Mouse (Mus musculus) embryonic facial prominence, embryonic 13.5 days (tissue): ENCODE measurements at regions not wholly inside any gene's neighbourhood (a gene's known extent, or its start where the extent isn't known, plus 50 kb on each side); places are given as distances from the start of the nearest gene placed in this dataset.

Source experiments
- ATAC-seq: fragments of 200-750 bp; cut with Nextera tagmentation; 2 replicates; pipeline ENCODE4 v1.8.0; 2017; ENCODE audit warnings: low read depth; ENCODE audit not compliant: insufficient number of reproducible peaks, insufficient read depth, low FRiP score, low TSS enrichment
- H3K27ac ChIP-seq: fragments of 300-500 bp; sonication (generic); 2 replicates; pipeline ENCODE4 v1.5.1; 2015; ENCODE audit warnings: moderate library complexity, mild to moderate bottlenecking, inconsistent platforms
- H3K27me3 ChIP-seq: fragments of 300-500 bp; sonication (generic); 2 replicates; pipeline ENCODE4 v1.6.1; 2015; ENCODE audit warnings: mild to moderate bottlenecking, inconsistent platforms
- H3K36me3 ChIP-seq: fragments of 300-500 bp; sonication (generic); 2 replicates; pipeline ENCODE4 v1.6.1; 2015; ENCODE audit warnings: mild to moderate bottlenecking, inconsistent platforms
- H3K4me1 ChIP-seq: fragments of 300-500 bp; sonication (generic); 2 replicates; pipeline ENCODE4 v1.6.1; 2015; ENCODE audit warnings: inconsistent platforms
- H3K4me2 ChIP-seq: fragments of 300-500 bp; sonication (generic); 2 replicates; pipeline ENCODE4 v1.6.1; 2015; ENCODE audit warnings: moderate library complexity, mild to moderate bottlenecking, inconsistent platforms
- H3K4me3 ChIP-seq: fragments of 300-500 bp; sonication (generic); 2 replicates; pipeline ENCODE4 v1.5.1; 2015; ENCODE audit warnings: mild to moderate bottlenecking, inconsistent platforms
- H3K9ac ChIP-seq: fragments of 300-500 bp; sonication (generic); 2 replicates; pipeline ENCODE4 v1.6.1; 2015; ENCODE audit warnings: mild to moderate bottlenecking, inconsistent platforms
- H3K9me3 ChIP-seq: fragments of 300-500 bp; sonication (generic); 2 replicates; pipeline ENCODE4 v1.6.1; 2016; ENCODE audit warnings: inconsistent platforms
- WGBS: fragments of 180-500 bp; shearing (Covaris S2); methylation state at CpG from one replicate; pipeline ENCODE4 v1.1.7; 2015; ENCODE audit warnings: mixed read lengths; 5-methylcytosine and 5-hydroxymethylcytosine counted together

DNA sequence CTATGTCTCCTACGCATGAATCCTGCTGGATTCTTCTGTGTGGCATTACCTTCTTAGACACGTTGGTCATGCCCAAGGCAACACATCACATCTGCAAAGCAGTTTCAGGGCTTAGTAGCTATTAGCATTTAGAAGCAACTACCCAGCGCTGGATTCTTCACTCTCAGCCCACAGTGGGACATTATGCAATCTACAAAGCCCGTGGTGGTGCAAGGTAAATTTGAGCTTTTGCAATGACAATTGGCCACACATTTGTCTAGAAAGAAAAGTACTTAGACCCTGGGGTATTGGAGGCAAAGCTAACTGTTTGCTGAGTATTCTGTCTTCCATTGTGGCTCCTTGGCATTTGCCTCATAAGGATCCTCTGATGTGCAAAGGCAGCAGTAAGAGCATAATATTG, 144.5 kb upstream of the Krr1 start:
- Histone ChIP-seq H3K4me1 (peaks cover 24% of the 10 kb centered on the region), H3K36me3 (no peaks in the 10 kb centered on the region), H3K27ac (no peak overlapping the region), H3K4me3 (no peak overlapping the region), H3K9me3 (no peaks in the 10 kb centered on the region), H3K4me2 (no peak overlapping the region), H3K27me3 (no peaks in the 10 kb centered on the region), H3K9ac (no peak overlapping the region)
- ATAC-seq = no peak
- WGBS = 74% methylated on average over 4 of the region's 4 CpGs

- Histone ChIP-seq H3K4me2 (no peak overlapping the region), H3K27me3 (no peaks in the 10 kb centered on the region), H3K4me1 (peaks cover 26% of the 10 kb centered on the region), H3K9me3 (no peaks in the 10 kb centered on the region), H3K27ac (no peak overlapping the region), H3K4me3 (no peak overlapping the region), H3K9ac (no peak overlapping the region), H3K36me3 (no peaks in the 10 kb centered on the region)
- WGBS = 76% methylated on average over 4 of the region's 4 CpGs
- no peak for ATAC-seq
Measured at GRCm38 (mm10) chr10:111828610-111829009, 143.9 kb upstream of the Krr1 start.

DNA sequence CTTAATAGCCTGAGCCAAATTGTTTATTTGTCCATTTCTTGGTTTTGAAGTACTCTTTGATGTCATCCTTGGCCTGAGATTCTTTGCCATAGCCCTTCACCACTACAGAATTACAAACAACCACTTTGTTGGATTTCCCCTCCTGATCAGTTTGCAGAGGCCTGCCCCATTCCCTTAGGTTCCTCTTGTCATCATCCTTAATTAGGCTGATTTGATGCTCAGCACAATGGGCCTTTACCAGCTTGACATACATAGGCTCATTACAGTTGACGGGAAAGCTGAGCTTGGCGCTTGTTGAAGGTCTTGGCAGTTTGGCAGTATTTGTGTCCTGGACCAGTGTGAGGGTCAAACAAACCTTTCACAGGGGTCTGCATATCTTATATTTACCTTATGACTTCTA, 143.2 kb upstream of the Krr1 start:
- Histone ChIP-seq H3K4me3 (no peak overlapping the region), H3K9ac (no peak overlapping the region), H3K27me3 (no peaks in the 10 kb centered on the region), H3K36me3 (no peaks in the 10 kb centered on the region), H3K9me3 (no peaks in the 10 kb centered on the region), H3K4me2 (no peak overlapping the region), H3K27ac (no peak overlapping the region), H3K4me1 (peaks cover 29% of the 10 kb centered on the region)
- ATAC-seq = no peak
- WGBS = 82% methylated on average over 2 of the region's 2 CpGs

DNA sequence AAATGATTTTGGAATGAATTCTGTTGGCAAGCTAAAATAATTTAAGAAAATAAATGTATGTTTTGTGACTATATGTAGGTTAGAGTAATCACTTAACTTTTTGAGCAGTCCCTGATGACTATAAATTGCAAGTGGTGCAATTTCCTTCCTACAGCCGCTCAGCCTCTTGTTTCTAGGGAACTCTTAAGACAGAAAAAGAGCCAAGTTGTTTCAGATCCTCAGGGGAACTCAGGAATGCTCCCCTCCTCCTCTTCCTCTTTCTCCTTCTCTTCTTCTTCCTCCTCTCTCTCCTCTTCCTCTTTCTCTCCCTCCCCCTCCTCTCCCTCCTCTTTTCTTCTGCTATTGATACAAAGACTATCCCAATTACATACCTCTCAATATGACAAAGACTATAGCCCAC, 141.4 kb upstream of the Krr1 start:
- no peak for ATAC-seq
- no peaks in the 10 kb centered on the region for H3K27me3 ChIP-seq
- no peak overlapping the region for H3K4me3 ChIP-seq
- no peaks in the 10 kb centered on the region for H3K9me3 ChIP-seq
- no peak overlapping the region for H3K27ac ChIP-seq
- no peak overlapping the region for H3K9ac ChIP-seq
- no peak overlapping the region for H3K4me2 ChIP-seq
- H3K36me3 ChIP-seq = no peaks in the 10 kb centered on the region
- 34% methylated on average over 1 of the region's 1 CpGs for WGBS
- H3K4me1 ChIP-seq = peaks cover 34% of the 10 kb centered on the region

- ATAC-seq = no peak
- no peaks in the 10 kb centered on the region for H3K27me3 ChIP-seq
- H3K4me1 ChIP-seq = peaks cover 18% of the 10 kb centered on the region
- WGBS = 37% methylated on average over 2 of the region's 2 CpGs
- no peaks in the 10 kb centered on the region for H3K36me3 ChIP-seq
- H3K4me3 ChIP-seq = no peak overlapping the region
- no peaks in the 10 kb centered on the region for H3K9me3 ChIP-seq
- H3K4me2 ChIP-seq = no peak overlapping the region
- no peak overlapping the region for H3K27ac ChIP-seq
- H3K9ac ChIP-seq = no peak overlapping the region
Measured at GRCm38 (mm10) chr10:111833611-111834010, 138.9 kb upstream of the Krr1 start.

- Histone ChIP-seq H3K4me1 (peaks cover 18% of the 10 kb centered on the region), H3K9me3 (no peaks in the 10 kb centered on the region), H3K27ac (no peak overlapping the region), H3K4me2 (no peak overlapping the region), H3K9ac (no peak overlapping the region), H3K27me3 (no peaks in the 10 kb centered on the region), H3K4me3 (no peak overlapping the region), H3K36me3 (no peaks in the 10 kb centered on the region)
- no peak for ATAC-seq
- 21% methylated on average over 5 of the region's 5 CpGs for WGBS
Measured at GRCm38 (mm10) chr10:111834280-111834679, 138.2 kb upstream of the Krr1 start.

DNA sequence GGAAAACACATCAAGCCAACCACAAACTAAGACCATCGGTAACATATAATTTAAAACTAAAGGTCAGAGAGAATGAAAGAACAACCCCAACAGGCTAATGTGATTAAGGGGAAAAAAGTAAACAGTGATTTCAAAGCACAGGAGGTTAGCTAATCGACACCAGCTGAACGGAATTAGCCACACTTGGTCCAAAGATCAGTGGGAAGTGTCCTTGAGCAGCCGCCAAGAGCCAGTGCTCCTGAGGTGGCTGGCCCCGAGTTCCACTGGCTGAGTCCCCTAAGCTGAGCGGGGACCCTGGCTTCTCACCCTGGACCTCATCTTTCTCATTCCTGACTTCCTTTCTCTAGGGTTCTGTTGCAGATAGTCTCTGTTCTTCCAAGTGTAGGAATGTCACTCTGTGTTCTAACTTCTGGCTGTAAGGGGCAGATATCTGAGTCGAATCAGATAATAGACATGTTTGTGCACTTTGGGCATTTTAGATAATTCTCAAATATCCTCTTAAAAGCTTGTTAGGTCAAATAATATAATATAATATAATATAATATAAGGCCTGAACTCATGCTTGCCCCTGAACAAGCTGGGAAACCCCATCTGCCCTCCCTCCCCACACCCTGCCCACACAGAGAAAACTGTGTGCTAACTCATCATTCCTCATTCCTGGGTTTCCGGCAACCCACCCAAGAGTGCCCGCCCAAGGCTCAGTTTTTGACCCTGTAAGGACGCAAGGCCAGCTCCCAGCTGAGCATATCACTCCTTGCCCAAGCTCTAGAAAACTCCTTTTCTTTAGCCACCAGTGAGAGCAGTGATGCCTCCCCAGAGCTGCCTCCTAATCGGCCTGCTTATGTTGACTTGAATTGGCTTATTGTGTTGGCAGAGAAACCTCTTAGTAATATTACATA, 137.3 kb upstream of the Krr1 start:
- Histone ChIP-seq H3K27me3 (no peaks in the 10 kb centered on the region), H3K36me3 (no peaks in the 10 kb centered on the region), H3K4me1 (peaks cover 18% of the 10 kb centered on the region), H3K4me3 (no peak overlapping the region), H3K9ac (no peak overlapping the region), H3K27ac (no peak overlapping the region), H3K9me3 (no peaks in the 10 kb centered on the region), H3K4me2 (no peak overlapping the region)
- ATAC-seq = no peak
- WGBS = 18% methylated on average over 11 of the region's 11 CpGs

- no peak overlapping the region for H3K9ac ChIP-seq
- ATAC-seq = no peak
- WGBS = 58% methylated on average over 5 of the region's 5 CpGs
- no peaks in the 10 kb centered on the region for H3K27me3 ChIP-seq
- peaks cover 18% of the 10 kb centered on the region for H3K4me1 ChIP-seq
- no peak overlapping the region for H3K4me2 ChIP-seq
- no peaks in the 10 kb centered on the region for H3K9me3 ChIP-seq
- H3K27ac ChIP-seq = no peak overlapping the region
- H3K4me3 ChIP-seq = no peak overlapping the region
- no peaks in the 10 kb centered on the region for H3K36me3 ChIP-seq
Measured at GRCm38 (mm10) chr10:111836191-111836590, 136.3 kb upstream of the Krr1 start.

DNA sequence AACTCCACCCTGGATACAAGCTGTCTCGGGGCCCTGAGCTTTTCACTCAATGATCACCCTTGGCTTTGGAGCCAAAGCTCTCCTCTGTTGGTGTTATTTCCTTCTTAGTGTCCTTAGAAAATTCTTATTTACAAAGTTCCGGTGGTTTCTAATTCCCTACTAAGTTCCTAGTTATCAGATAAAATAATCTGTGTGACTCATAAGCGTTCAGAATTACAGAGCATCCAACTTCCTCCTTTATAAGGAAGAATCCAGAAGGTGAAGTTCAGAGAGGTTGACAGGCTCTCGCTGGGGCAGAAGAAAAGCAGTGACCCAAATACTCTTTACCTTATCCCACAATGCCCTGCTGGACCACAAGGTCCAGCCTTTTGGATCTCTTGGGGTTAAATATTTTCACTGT, 135.7 kb upstream of the Krr1 start:
- H3K4me3 ChIP-seq = no peak overlapping the region
- no peaks in the 10 kb centered on the region for H3K9me3 ChIP-seq
- no peak overlapping the region for H3K9ac ChIP-seq
- H3K27ac ChIP-seq = no peak overlapping the region
- no peaks in the 10 kb centered on the region for H3K27me3 ChIP-seq
- H3K4me2 ChIP-seq = no peak overlapping the region
- 78% methylated on average over 4 of the region's 4 CpGs for WGBS
- H3K36me3 ChIP-seq = no peaks in the 10 kb centered on the region
- ATAC-seq = no peak
- H3K4me1 ChIP-seq = peaks cover 18% of the 10 kb centered on the region

- H3K27me3 ChIP-seq = no peaks in the 10 kb centered on the region
- H3K4me3 ChIP-seq = no peak overlapping the region
- H3K36me3 ChIP-seq = no peaks in the 10 kb centered on the region
- H3K27ac ChIP-seq = peak overlapping the region; percentile 7; the same call in 1 of the 2 replicates
- WGBS = 14% methylated on average over 11 of the region's 11 CpGs
- H3K4me1 ChIP-seq = peaks cover 9% of the 10 kb centered on the region
- H3K9ac ChIP-seq = no peak overlapping the region
- ATAC-seq = no peak
- H3K4me2 ChIP-seq = peak overlapping the region; percentile 22; the same call in 1 of the 2 replicates
- H3K9me3 ChIP-seq = no peaks in the 10 kb centered on the region
Measured at GRCm38 (mm10) chr10:111842321-111842775, 130.1 kb upstream of the Krr1 start.

DNA sequence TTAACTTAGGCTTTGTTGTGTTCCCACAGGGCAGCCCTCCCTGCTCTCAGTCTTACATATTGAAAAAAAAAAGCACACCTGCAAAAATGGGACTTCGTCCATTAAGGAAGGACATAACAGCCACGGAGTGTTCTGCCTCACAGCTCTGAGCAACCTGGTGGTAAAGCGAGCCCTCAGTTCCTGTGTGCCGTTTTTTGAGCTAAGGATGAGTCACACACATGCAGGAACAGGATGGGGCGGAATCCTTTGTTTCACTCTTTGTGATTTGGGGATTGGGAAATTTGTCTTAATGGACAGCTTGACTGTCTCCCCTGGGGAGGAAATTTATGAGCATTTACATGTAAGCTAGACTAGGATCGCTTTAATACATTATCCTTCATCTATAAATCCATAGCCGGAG, 129.6 kb upstream of the Krr1 start:
- Histone ChIP-seq H3K27ac (no peak overlapping the region), H3K4me3 (no peak overlapping the region), H3K9ac (no peak overlapping the region), H3K4me2 (no peak overlapping the region), H3K9me3 (no peaks in the 10 kb centered on the region), H3K27me3 (no peaks in the 10 kb centered on the region), H3K4me1 (peaks cover 9% of the 10 kb centered on the region), H3K36me3 (no peaks in the 10 kb centered on the region)
- 53% methylated on average over 7 of the region's 7 CpGs for WGBS
- ATAC-seq = no peak

DNA sequence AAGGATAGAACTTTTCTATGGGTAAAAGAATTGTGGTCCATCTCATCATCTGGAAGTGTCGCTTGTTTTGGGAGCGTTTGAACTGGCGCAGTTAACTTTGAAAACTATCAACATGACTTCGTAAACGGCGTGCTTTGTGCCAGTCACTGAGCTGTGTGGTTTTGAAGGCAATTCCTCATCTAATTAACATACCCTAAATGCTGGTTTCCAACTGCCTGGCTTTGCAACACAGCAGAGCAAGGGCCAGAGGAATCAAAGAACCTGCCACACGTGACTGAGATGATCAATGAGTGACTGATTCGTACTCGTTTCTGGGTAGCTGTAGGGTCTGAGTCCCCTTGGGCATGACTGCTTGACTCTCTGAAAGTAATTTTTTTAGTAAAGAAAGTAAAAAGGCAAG, 129.2 kb upstream of the Krr1 start:
- no peak overlapping the region for H3K4me2 ChIP-seq
- H3K27ac ChIP-seq = no peak overlapping the region
- no peak overlapping the region for H3K9ac ChIP-seq
- no peaks in the 10 kb centered on the region for H3K27me3 ChIP-seq
- no peaks in the 10 kb centered on the region for H3K9me3 ChIP-seq
- ATAC-seq = no peak
- H3K4me1 ChIP-seq = peaks cover 9% of the 10 kb centered on the region
- H3K4me3 ChIP-seq = no peak overlapping the region
- H3K36me3 ChIP-seq = no peaks in the 10 kb centered on the region
- 51% methylated on average over 9 of the region's 9 CpGs for WGBS
